Mouse (Mus musculus): Measurements from ENCODE around the gene Cyp1a1.

Cyp1a1 gene

GRCm38 (mm10) chr9:57656631-57657350, 30.9 kb upstream of the Cyp1a1 start:
- no peak for DNase-seq (ENCODE audit: low spot score)

GRCm38 (mm10) chr9:57657843-57658242, 29.9 kb upstream of the Cyp1a1 start:
- no peak for DNase-seq (ENCODE audit: low spot score)

- DNase-seq (ENCODE audit: low spot score): no peak
Observed at GRCm38 (mm10) chr9:57658970-57659369, 28.8 kb upstream of the Cyp1a1 start.

GRCm38 (mm10) chr9:57659774-57660173, 28.0 kb upstream of the Cyp1a1 start:
- peak; percentile 61 for DNase-seq (ENCODE audit: low spot score)

- no peak for DNase-seq (ENCODE audit: low spot score)
Observed at GRCm38 (mm10) chr9:57660501-57660900, 27.2 kb upstream of the Cyp1a1 start.

- DNase-seq (ENCODE audit: low spot score): no peak
Observed at GRCm38 (mm10) chr9:57661552-57661951, 26.2 kb upstream of the Cyp1a1 start.

- DNase-seq (ENCODE audit: low spot score): no peak
Observed at GRCm38 (mm10) chr9:57664616-57665015, 23.1 kb upstream of the Cyp1a1 start.

GRCm38 (mm10) chr9:57666536-57666935, 21.2 kb upstream of the Cyp1a1 start:
- DNase-seq (ENCODE audit: low spot score): no peak

GRCm38 (mm10) chr9:57667136-57667535, 20.6 kb upstream of the Cyp1a1 start:
- no peak for DNase-seq (ENCODE audit: low spot score)

GRCm38 (mm10) chr9:57667817-57668216, 19.9 kb upstream of the Cyp1a1 start:
- no peak for DNase-seq (ENCODE audit: low spot score)

GRCm38 (mm10) chr9:57668277-57668676, 19.5 kb upstream of the Cyp1a1 start:
- DNase-seq (ENCODE audit: low spot score): no peak

- no peak for DNase-seq (ENCODE audit: low spot score)
Observed at GRCm38 (mm10) chr9:57669566-57669965, 18.2 kb upstream of the Cyp1a1 start.

GRCm38 (mm10) chr9:57671037-57671436, 16.7 kb upstream of the Cyp1a1 start:
- no peak for DNase-seq (ENCODE audit: low spot score)

GRCm38 (mm10) chr9:57671500-57671899, 16.2 kb upstream of the Cyp1a1 start:
- DNase-seq (ENCODE audit: low spot score): no peak

- DNase-seq (ENCODE audit: low spot score): no peak
Observed at GRCm38 (mm10) chr9:57681411-57681810, 6.3 kb upstream of the Cyp1a1 start.

GRCm38 (mm10) chr9:57683520-57683919, 4.2 kb upstream of the Cyp1a1 start, which contains the start of gene Cyp1a2:
Cyp1a2 (minus strand) TSS chr9:57683703.
- no peak for DNase-seq (ENCODE audit: low spot score)

- no peak for DNase-seq (ENCODE audit: low spot score)
Observed at GRCm38 (mm10) chr9:57686011-57686410, 1.7 kb upstream of the Cyp1a1 start.

GRCm38 (mm10) chr9:57688158-57688557, 430 bp downstream of the Cyp1a1 start:
- DNase-seq (ENCODE audit: low spot score): no peak

- DNase-seq (ENCODE audit: low spot score): no peak
Observed at GRCm38 (mm10) chr9:57688606-57689005, 878 bp downstream of the Cyp1a1 start.

- DNase-seq (ENCODE audit: low spot score): no peak
Observed at GRCm38 (mm10) chr9:57694108-57694507, 6.4 kb downstream of the Cyp1a1 start.

- peak; percentile 20 for DNase-seq (ENCODE audit: low spot score)
Observed at GRCm38 (mm10) chr9:57696380-57697285, 8.9 kb downstream of the Cyp1a1 start.

- DNase-seq (ENCODE audit: low spot score): no peak
Observed at GRCm38 (mm10) chr9:57697380-57697779, 9.7 kb downstream of the Cyp1a1 start.
